Mouse (Mus musculus) liver, embryonic 14.5 days (tissue): ENCODE measurements around the gene Eng.

Experiments
- CTCF ChIP-seq: IDR thresholded peaks from 2 replicates; pipeline ENCODE4 v1.5.1; 2016; ENCODE audit warnings: antibody characterized with exemption, low read depth, control low read depth
- EP300 ChIP-seq: IDR thresholded peaks from 2 replicates; pipeline ENCODE4 v1.6.1; 2016; ENCODE audit warnings: antibody characterized with exemption, low read depth

DNA sequence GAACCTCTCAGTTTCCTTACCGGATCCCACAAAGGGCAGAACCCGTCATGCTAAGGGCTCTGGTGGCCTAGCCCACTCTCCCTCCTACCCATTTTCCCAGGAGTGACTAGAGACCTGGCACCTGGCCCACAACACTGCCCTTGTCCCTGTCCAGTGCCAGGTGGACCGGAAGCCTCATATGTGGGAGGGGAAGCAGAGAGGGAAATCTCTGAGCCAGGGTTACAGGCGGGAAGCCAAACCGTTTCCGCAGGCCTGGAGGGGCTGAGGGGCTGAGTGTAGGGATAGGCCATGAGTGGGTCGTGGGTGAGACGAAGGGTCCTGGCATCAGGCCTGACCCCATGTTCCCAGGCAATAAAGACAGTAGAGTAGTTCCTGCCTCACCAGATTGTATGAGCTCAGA is 47.9 kb upstream of the Eng start:
- TF ChIP-seq CTCF: no peak
- no peak for TF ChIP-seq EP300
